Mouse (Mus musculus): ENCODE data around the gene Sgms1. TPM values are rescaled to one million over a fixed set of nuclear protein-coding genes. Genes with fewer than 3 reads are reported as not detected.

Sgms1 gene
- polyA plus RNA-seq, 1 experiment: 40.7 TPM

DNA sequence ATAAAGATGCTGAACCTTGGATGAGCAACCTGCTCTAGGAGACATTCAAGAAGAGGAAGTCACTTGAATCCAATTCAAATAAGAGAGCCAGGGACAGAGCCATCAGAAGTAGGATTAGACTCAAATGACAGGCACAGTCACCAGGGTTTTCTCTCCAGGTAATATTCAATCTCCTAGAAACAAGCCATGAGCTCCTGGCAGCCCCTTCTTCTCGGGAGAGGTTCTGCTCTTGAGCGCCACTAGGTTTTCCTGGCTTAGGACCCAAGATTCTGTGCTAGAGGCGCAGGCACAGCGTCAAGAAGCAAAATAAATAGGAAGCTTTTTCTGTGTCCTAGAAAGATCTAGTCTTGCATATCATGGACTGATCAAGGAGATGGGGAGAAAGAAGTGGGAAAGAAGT is 76.2 kb downstream of the Sgms1 start:
- H3K36me3 ChIP-seq (ENCODE audit: control insufficient read depth, insufficient read depth, low read length): no peaks in the 10 kb centered on the region

DNA sequence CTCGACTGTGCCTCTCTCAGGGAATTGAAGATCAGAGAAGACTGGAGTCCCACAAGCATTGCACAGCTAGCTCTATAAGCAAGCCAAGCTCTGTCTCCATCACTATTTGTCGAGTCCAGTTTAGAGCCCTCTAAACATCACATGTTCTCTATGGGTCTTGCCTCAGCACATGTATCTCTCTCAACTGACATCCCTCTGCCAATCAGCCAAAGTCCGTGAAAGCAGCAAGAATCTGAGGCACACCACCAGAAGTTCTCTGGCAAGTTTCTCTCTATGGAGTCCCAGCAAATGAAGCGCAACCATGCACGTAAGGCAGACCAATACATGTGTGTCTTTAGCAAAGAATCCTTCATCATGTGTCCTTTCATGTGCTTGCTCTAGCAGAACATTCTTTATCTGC is 77.8 kb downstream of the Sgms1 start:
- H3K36me3 ChIP-seq (ENCODE audit: control insufficient read depth, insufficient read depth, low read length): no peaks in the 10 kb centered on the region
- no peak for TF ChIP-seq POLR2A (IDR thresholded peaks at IDR 0.05; ENCODE audit: low read depth, low read length)
- TF ChIP-seq CTCF (conservative IDR thresholded peaks at IDR 0.05; ENCODE audit: insufficient read depth, insufficient read length, low read depth, low read length): no peak
- no peak overlapping the region for H3K4me3 ChIP-seq (ENCODE audit: insufficient read depth, low read depth, low read length)
- peaks cover 4% of the 10 kb centered on the region for H3K4me1 ChIP-seq (ENCODE audit: control insufficient read depth, insufficient read depth, low read length)
- H3K27me3 ChIP-seq (replicated peaks; ENCODE audit: control insufficient read depth, insufficient read depth, low read length): no peaks in the 10 kb centered on the region
- WGBS: 85% methylated on average over 5 of the region's 5 CpGs
- H3K27ac ChIP-seq (ENCODE audit: insufficient read depth, low read depth, low read length): no peak overlapping the region
- DNase-seq: no peak

More for the DNA sequence above, 76.2 kb downstream of the Sgms1 start:
- no peak for DNase-seq
- no peaks in the 10 kb centered on the region for H3K27me3 ChIP-seq (replicated peaks; ENCODE audit: control insufficient read depth, insufficient read depth, low read length)
- WGBS: 84% methylated on average over 4 of the region's 4 CpGs
- no peak overlapping the region for H3K27ac ChIP-seq (ENCODE audit: insufficient read depth, low read depth, low read length)
- TF ChIP-seq CTCF (conservative IDR thresholded peaks at IDR 0.05; ENCODE audit: insufficient read depth, insufficient read length, low read depth, low read length) (no peak), POLR2A (IDR thresholded peaks at IDR 0.05; ENCODE audit: low read depth, low read length) (no peak)
- peaks cover 4% of the 10 kb centered on the region for H3K4me1 ChIP-seq (ENCODE audit: control insufficient read depth, insufficient read depth, low read length)
- no peak overlapping the region for H3K4me3 ChIP-seq (ENCODE audit: insufficient read depth, low read depth, low read length)

DNA sequence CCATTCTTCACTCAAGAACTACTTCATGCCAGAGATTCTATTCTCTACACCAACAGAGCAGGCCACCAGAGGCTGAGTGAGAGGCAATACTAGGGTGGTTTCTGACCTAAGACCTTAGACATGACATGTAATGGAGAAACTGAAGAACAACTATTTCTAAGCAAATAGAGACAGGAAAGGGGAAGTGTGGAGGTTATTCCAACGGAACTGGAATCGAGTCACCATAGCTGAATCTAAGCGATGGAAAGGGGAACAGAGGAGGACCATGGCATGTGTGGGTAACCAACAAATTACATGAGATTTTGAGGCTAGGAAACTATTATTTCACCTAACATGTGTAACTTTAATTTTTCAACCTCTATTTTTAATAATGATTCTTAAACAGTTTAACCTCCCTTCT is 78.5 kb downstream of the Sgms1 start:
- H3K4me3 ChIP-seq (ENCODE audit: insufficient read depth, low read depth, low read length): no peak overlapping the region
- H3K4me1 ChIP-seq (ENCODE audit: control insufficient read depth, insufficient read depth, low read length): peaks cover 4% of the 10 kb centered on the region
- TF ChIP-seq POLR2A (IDR thresholded peaks at IDR 0.05; ENCODE audit: low read depth, low read length) (no peak), CTCF (conservative IDR thresholded peaks at IDR 0.05; ENCODE audit: insufficient read depth, insufficient read length, low read depth, low read length) (no peak)
- 89% methylated on average over 3 of the region's 3 CpGs for WGBS
- H3K27ac ChIP-seq (ENCODE audit: insufficient read depth, low read depth, low read length): no peak overlapping the region
- DNase-seq: no peak
- H3K36me3 ChIP-seq (ENCODE audit: control insufficient read depth, insufficient read depth, low read length): no peaks in the 10 kb centered on the region
- no peaks in the 10 kb centered on the region for H3K27me3 ChIP-seq (replicated peaks; ENCODE audit: control insufficient read depth, insufficient read depth, low read length)

DNA sequence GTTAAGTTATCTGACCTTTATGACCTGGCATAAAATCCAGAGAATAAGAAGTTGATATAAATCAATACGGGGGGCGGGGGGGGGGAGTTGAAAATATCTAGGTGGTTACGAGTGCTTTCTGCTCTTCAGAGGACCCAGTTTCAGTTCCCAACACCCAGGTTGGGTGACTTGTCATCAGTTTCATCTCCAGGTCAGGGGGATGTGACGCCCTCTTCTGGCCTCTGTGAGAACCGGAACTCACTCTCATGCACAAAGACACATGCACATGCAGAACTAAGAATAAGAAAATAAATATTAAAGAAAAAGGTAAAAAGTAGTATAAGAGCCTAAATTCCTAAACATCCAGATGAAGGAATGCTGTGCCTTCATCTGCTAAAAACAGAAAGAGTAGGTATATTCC is 79.0 kb downstream of the Sgms1 start:
- 98% methylated on average over 5 of the region's 5 CpGs for WGBS
- no peaks in the 10 kb centered on the region for H3K27me3 ChIP-seq (replicated peaks; ENCODE audit: control insufficient read depth, insufficient read depth, low read length)
- DNase-seq: no peak
- no peak overlapping the region for H3K4me3 ChIP-seq (ENCODE audit: insufficient read depth, low read depth, low read length)
- H3K36me3 ChIP-seq (ENCODE audit: control insufficient read depth, insufficient read depth, low read length): no peaks in the 10 kb centered on the region
- no peak overlapping the region for H3K27ac ChIP-seq (ENCODE audit: insufficient read depth, low read depth, low read length)
- H3K4me1 ChIP-seq (ENCODE audit: control insufficient read depth, insufficient read depth, low read length): peaks cover 3% of the 10 kb centered on the region
- 0 out of 2 replicates have a peak, but pooled peaks have one; percentile 11 for TF ChIP-seq CTCF (conservative IDR thresholded peaks at IDR 0.05; ENCODE audit: insufficient read depth, insufficient read length, low read depth, low read length)
- TF ChIP-seq POLR2A (IDR thresholded peaks at IDR 0.05; ENCODE audit: low read depth, low read length): no peak

DNA sequence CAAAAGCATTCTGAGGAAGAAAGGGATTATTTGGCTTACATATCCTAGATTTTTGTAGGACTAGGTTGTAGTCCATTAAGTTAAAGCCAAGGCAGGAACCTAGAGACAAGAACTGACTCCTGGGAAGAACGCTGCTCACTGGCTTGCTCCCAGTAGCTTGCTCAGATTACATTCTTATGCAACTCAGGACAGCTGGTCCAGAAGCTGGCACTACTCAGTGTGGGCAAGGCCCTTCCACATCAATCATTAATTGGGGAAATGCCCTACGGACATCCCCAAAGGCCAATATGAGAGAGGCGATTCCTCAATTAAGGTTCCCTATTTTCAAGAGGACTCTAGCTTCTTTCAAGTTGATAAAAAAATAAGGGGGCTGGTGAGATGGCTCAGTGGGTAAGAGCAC is 80.2 kb downstream of the Sgms1 start:
- DNase-seq: peak; percentile 89
- H3K27ac ChIP-seq (ENCODE audit: insufficient read depth, low read depth, low read length): no peak overlapping the region
- TF ChIP-seq POLR2A (IDR thresholded peaks at IDR 0.05; ENCODE audit: low read depth, low read length): no peak
- no peak for TF ChIP-seq CTCF (conservative IDR thresholded peaks at IDR 0.05; ENCODE audit: insufficient read depth, insufficient read length, low read depth, low read length)
- H3K27me3 ChIP-seq (replicated peaks; ENCODE audit: control insufficient read depth, insufficient read depth, low read length): no peaks in the 10 kb centered on the region
- no peaks in the 10 kb centered on the region for H3K36me3 ChIP-seq (ENCODE audit: control insufficient read depth, insufficient read depth, low read length)
- WGBS: 30% methylated on average over 3 of the region's 3 CpGs
- no peak overlapping the region for H3K4me3 ChIP-seq (ENCODE audit: insufficient read depth, low read depth, low read length)
- H3K4me1 ChIP-seq (ENCODE audit: control insufficient read depth, insufficient read depth, low read length): peaks cover 6% of the 10 kb centered on the region

DNA sequence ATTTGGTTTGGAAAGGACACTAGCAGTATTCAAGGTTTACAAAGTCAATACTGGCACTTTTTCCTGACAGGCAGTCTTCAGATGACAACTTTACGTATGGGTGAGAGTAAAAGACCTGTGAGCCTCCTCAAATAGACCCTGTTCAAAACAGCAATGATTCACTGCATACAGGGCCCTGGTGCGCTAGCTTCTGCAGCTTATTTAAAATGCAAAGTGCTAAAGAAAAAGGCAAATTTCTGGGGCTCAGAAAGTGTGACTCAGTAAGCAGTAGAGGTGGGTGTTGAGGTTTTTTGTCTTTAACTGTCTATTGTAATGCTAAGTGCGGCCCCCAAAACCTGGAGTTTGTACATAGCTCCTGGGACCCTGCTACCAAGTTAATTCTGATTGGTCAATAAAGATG is 81.2 kb downstream of the Sgms1 start:
- no peak for TF ChIP-seq CTCF (conservative IDR thresholded peaks at IDR 0.05; ENCODE audit: insufficient read depth, insufficient read length, low read depth, low read length)
- no peak for TF ChIP-seq POLR2A (IDR thresholded peaks at IDR 0.05; ENCODE audit: low read depth, low read length)
- no peaks in the 10 kb centered on the region for H3K36me3 ChIP-seq (ENCODE audit: control insufficient read depth, insufficient read depth, low read length)
- 93% methylated on average over 3 of the region's 3 CpGs for WGBS
- H3K27ac ChIP-seq (ENCODE audit: insufficient read depth, low read depth, low read length): no peak overlapping the region; the same call in 1 of the 2 replicates
- H3K27me3 ChIP-seq (replicated peaks; ENCODE audit: control insufficient read depth, insufficient read depth, low read length): no peaks in the 10 kb centered on the region
- H3K4me1 ChIP-seq (ENCODE audit: control insufficient read depth, insufficient read depth, low read length): peaks cover 11% of the 10 kb centered on the region
- no peak overlapping the region for H3K4me3 ChIP-seq (ENCODE audit: insufficient read depth, low read depth, low read length)
- DNase-seq: no peak

DNA sequence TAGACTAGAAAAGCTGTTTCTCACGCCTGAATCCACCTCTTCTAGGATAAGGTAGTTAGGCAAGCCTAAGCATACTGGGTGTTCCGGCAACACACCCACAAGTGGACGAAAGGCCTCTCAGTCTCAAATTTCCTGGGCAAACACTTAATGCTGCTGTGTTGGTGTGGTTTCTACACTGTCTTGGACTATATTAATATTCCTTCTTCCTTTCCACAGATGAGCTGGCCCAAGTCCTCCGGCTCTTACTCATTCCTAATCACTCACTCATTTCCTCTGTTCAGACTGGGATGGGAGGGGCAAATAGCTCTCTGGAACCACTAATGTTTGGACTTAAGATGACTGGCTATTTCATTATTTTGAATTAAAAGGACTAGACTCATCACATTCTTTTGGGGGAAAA is 84.6 kb downstream of the Sgms1 start:
- H3K4me1 ChIP-seq (ENCODE audit: control insufficient read depth, insufficient read depth, low read length): peaks cover 16% of the 10 kb centered on the region
- DNase-seq: peak; percentile 88
- H3K27me3 ChIP-seq (replicated peaks; ENCODE audit: control insufficient read depth, insufficient read depth, low read length): no peaks in the 10 kb centered on the region
- peak overlapping the region; percentile 99 for H3K27ac ChIP-seq (ENCODE audit: insufficient read depth, low read depth, low read length)
- TF ChIP-seq POLR2A (IDR thresholded peaks at IDR 0.05; ENCODE audit: low read depth, low read length) (no peak), CTCF (conservative IDR thresholded peaks at IDR 0.05; ENCODE audit: insufficient read depth, insufficient read length, low read depth, low read length) (no peak)
- H3K4me3 ChIP-seq (ENCODE audit: insufficient read depth, low read depth, low read length): no peak overlapping the region
- 24% methylated on average over 4 of the region's 4 CpGs for WGBS
- H3K36me3 ChIP-seq (ENCODE audit: control insufficient read depth, insufficient read depth, low read length): no peaks in the 10 kb centered on the region
